Mouse (Mus musculus) G1E-ER4 (cell line): ENCODE measurements at regions not wholly inside any gene's neighbourhood (a gene's known extent, or its start where the extent isn't known, plus 50 kb on each side); places are given as distances from the start of the nearest gene placed in this dataset.

Experiments used
- GATA1 ChIP-seq: IDR thresholded peaks from one replicate; pipeline ENCODE4 v1.8.0; 2012; ENCODE audit warnings: low read length, inconsistent platforms

GRCm38 (mm10) chr9:120735217-120735616 lies 164.0 kb downstream of the Rpl14 start:
- no peak for TF ChIP-seq GATA1

DNA sequence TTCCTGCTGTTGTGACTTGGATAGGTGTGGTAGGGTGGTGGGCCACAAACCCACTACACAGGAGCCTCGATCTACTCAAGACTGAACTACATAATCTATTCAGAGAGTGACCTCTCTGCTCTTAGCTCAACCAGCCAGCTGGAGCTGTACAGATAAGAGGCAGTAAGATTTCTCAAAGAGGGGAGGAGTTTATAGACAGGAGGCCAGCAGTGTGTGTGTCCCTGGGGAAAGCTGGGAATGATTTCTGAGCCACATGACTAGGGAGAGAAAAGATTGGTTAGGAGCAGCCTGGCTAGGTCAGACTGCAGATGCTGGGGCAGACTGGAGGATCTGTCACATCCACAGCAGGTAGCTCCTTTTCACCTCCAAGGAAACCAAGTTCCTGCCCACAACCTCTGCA lies 166.7 kb downstream of the Rpl14 start:
- TF ChIP-seq GATA1 = no peak

DNA sequence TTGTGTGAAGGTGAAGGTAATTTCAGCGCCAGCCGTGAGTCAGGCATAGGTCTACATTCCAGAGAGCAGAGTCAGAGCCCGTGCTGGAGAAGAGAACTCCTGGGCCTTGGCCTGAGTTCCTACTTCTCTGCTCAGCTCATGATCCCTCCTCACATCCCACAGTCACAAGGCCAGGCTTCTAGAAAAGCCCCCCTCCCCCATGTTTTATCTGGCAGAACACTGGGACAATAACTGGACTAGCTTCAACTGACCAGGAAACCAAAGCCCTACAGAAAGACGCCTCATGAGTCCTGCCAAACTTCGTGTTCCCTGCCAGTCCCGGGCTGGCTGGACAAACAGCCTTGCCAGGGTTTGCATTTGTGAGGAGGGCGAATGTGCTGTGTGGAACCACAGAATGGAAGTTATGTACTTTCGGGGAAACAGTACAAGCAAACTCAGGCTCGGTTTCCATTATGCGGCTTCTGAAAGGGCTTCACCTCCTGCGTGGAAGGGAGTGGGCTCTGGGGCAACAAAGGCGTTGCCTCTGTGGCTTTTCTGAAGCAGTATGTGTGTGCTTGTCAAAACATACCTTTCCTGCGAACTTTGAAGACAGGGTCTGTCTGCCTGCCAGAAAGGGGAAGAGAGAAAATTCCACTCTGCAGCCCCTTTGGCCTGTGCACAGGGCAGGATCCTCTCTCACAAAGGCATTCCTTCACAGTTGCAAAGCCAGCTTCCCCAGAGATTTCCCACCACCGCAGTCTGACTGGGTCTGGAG lies 168.1 kb downstream of the Rpl14 start:
- TF ChIP-seq GATA1 = no peak

- no peak for TF ChIP-seq GATA1
Measured at GRCm38 (mm10) chr9:120739953-120740524, 168.8 kb downstream of the Rpl14 start.

DNA sequence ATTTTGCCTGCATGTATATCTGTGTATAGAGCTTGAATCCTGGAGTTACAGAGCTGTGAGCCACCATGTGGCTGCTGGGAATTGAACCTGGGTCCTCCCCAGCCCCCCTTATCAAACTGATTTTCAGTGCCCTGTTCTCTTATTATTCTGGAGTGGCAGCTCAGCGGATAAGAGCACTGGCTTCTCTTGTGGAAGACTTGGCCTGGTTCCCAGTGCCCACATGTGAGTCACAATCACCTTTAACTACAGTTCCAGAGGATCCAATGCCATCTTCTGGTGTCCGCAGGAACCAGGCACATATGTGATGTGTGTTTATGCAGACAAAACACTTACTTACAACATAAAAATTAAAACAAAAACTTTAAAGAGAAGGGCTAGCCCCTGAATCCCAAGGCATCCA lies 170.3 kb downstream of the Rpl14 start:
- no peak for TF ChIP-seq GATA1

- no peak for TF ChIP-seq GATA1
Measured at GRCm38 (mm10) chr9:120743455-120743854, 172.2 kb downstream of the Rpl14 start.

DNA sequence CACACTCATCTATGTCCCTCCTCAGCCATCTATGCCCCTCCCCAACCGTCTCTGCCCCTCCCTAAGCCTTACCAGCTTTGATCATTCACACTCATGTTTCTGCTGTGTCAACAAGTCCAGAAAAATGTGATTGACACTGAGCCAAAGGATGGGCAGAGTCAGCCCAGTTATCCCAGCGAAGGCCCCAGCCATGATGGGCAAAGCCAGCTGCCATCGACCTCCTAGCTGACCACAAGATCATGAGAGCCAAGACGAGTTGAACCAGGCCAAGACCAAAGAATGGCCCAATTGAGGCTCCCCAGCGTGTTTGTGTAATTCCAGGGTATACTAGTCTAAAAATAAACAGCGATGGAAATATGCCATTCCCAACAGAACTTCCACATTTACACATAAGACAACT lies 174.4 kb downstream of the Rpl14 start:
- TF ChIP-seq GATA1 = no peak

- no peak for TF ChIP-seq GATA1
Measured at GRCm38 (mm10) chr9:120750820-120751219, 178.2 kb upstream of the Ctnnb1 start.

DNA sequence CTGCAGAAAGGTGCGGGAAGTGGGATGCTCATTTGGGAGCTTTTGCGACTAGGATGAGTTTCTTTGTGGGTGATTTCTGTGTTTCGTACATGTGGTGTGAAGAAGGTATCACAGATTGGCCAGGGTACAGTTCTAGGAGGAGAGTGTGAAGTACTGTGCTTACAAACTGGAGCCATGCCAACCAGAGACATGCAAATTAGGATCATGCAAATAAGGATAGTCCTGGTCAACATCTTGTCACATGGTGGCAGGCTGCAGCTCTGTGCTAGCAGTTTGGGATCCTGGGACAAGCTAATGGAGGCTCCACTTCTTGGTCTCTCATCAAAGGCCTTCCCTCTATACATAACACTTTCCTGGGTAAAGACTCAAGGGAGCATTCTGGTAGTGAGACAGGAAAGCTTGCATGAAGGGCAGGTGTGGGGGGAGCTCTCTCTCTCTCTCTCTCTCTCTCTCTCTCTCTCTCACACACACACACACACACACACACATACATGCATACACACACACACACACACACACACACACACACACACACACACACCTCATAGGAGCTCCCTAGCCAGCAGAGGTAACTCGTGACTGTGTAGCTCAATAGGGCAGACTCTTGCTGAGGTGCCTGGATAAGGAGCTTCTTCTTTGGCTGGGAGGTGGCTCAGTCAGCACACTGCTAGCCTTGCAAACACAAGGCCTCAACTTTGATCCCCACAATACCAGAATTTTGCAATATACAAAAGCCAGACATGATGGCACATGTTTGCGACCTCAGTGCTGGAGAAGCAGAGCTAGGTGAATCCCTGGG lies 177.1 kb upstream of the Ctnnb1 start:
- no peak for TF ChIP-seq GATA1

GRCm38 (mm10) chr9:120754151-120754550 lies 174.9 kb upstream of the Ctnnb1 start:
- TF ChIP-seq GATA1 = no peak

- no peak for TF ChIP-seq GATA1
Measured at GRCm38 (mm10) chr9:120755486-120755885, 173.5 kb upstream of the Ctnnb1 start.

DNA sequence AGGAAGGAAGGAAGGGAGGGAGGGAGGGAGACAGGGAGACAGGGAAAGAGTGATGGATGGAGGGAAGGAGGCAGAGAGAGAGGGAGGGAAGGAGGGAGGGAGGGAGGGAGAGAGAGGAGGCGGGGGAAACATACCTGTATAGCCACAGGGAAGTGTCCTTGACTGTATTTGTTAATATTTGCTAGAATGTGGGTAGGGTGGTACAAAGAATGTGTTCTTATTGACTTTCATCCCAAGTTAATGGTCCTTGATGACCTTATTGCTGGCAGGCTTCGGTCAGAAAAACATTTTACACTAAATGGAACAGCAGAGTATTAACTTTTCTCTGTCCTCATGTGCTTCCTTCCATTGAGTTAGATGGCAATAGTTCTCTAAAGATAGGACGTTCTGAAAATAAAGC lies 171.0 kb upstream of the Ctnnb1 start:
- no peak for TF ChIP-seq GATA1

DNA sequence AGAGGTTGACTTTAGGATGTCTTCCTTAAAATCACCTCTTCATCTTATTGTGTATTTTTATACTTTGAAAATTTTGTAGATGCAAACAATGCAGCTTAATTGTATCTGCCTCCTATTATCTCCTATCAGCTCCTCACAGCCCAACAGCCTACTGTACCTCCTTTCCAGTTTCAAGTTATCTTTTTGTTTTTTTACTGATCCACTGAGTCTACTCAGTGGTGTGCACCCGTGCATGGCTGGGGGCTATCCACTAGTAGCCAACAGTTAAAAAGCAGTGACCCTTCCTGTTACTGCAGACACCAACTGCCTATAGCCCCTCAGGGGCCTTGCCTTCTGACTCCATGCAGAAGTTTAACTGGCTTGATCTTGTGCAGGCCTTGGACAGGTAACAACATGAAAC lies 170.4 kb upstream of the Ctnnb1 start:
- TF ChIP-seq GATA1 = no peak

DNA sequence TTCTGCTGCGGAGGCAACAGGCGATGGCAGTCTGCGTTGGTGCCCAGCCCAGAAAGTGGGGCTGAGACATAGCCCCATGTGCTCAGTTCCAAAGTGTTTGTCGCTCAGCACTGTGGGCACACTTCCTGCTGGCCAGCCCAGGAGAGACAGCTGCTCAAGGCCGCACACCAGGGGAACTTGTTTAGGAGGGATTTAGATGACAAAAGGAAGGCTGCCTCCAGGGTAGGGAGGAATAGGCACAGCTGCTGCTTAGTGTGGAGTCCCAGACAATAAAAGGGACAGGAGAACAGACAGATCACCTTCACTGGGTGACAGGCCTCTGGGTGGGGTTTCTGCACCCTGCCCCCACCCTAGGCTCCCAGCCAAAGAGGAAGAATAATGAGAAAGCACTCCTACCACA lies 169.2 kb upstream of the Ctnnb1 start:
- TF ChIP-seq GATA1 = no peak

DNA sequence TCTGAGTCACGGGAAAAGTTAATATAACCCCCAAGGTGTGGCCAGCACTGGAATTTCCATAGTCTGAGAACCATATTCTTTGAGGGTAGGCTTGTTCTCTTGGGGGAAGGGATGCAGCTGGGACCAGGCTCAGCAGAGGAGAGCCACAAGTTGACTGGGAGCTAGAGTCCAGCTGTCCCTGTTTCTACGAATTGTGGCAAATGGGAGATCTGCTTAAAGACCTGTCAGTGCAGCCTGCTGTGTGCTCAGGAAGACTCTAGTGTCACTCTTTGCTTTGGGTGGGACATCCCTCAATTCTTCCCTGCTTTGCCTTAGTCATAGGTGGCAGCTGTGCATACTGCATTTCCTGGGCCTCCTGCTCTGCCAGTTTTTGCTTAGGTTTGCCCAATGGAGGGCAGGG lies 165.2 kb upstream of the Ctnnb1 start:
- TF ChIP-seq GATA1 = no peak

DNA sequence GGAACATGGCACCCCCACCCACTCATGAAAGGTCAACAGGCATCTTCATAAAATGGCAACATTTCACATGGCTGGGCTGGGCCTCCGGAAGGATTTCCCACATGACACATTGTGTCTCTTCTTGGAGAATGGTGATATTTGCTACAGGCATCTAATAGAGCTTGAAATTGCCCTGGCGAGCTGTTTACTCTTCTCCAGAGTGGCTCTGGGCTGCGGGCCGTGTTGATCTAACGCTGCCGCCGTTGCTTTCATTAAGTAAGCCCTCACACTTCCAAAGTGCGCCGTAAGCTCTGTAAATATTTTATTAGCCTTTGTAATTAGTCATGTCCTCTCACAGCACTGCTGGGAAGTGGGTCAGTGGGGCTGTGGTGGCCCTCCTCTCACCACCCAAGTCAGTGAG lies 164.4 kb upstream of the Ctnnb1 start:
- no peak for TF ChIP-seq GATA1

DNA sequence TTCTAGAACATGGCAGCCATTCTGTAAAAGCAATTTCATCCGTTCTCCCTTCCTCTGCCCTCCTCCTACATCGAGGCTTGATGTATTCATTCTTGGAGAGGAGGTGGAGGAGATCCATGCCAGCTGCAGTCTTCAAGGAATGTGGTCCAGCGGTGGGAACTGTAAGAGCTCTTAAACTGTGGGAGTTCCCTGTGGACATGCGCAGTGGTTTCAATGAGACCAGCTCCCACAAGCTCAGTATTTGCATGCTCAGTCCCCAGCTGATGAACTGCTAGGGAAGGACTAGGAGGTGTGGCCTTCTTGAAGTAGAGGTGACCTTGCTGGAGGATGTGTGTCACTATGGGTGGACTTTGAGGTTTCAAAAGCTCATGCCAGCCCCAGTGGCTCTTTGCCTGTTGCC lies 163.7 kb upstream of the Ctnnb1 start:
- TF ChIP-seq GATA1 = no peak

- no peak for TF ChIP-seq GATA1
Measured at GRCm38 (mm10) chr9:120766881-120767280, 162.1 kb upstream of the Ctnnb1 start.
